Mouse (Mus musculus) erythroblast, embryonic 14.5 days (primary cell): ENCODE results near the gene St5.

ENCODE experiments used
- GATA1 ChIP-seq: IDR thresholded peaks from 2 replicates; pipeline ENCODE4 v1.6.1; 2012; ENCODE audit warnings: low read length, inconsistent platforms, mixed read lengths
- TAL1 ChIP-seq: IDR thresholded peaks from 3 replicates; pipeline ENCODE4 v1.6.1; 2012; ENCODE audit warnings: low read length, inconsistent platforms, mixed read lengths

- TF ChIP-seq TAL1 (peak; percentile 74), GATA1 (peak; percentile 85)
These were observed 67.2 kb downstream of the St5 start for GRCm38 (mm10) chr7:109636086-109636792.
